Mouse (Mus musculus): ENCODE data around the gene Ehbp1. TPM values are rescaled to one million over a fixed set of nuclear protein-coding genes. Genes with fewer than 3 reads are reported as not detected.

Ehbp1 gene
- polyA plus RNA-seq, 1 experiment from 2014 or later = 9.8 TPM

DNA sequence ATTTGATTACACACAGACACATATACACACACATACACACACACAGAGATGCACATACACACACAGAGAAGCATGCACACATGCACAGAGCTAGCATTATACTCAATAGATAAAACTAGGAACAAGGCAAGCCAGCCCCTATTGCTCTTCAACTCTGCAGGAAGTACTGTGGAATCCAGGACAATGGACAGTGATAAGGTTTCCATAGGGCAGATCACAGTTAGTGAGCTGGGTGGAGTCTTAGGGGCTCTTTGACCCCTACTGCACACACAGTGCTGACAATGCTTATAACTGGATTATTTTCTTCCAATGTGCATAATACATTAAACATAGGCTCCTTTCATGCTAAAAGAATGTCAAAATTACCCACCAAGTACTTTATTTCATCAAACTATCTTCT is 75.1 kb downstream of the Ehbp1 start:
- Histone ChIP-seq H3K9ac (ENCODE audit: low read depth, low read length) (no peak overlapping the region), H3K4me3 (ENCODE audit: low read length) (no peak overlapping the region), H3K9me3 (ENCODE audit: control insufficient read depth, low read length) (no peaks in the 10 kb centered on the region), H3K4me1 (ENCODE audit: control insufficient read depth, insufficient read depth, low read length) (no peaks in the 10 kb centered on the region), H3K36me3 (ENCODE audit: control insufficient read depth, insufficient read depth, low read length) (no peaks in the 10 kb centered on the region), H3K27ac (ENCODE audit: low read depth, low read length) (no peak overlapping the region), H3K27me3 (ENCODE audit: control insufficient read depth, insufficient read depth, low read length) (no peaks in the 10 kb centered on the region), H3K4me2 (replicated peaks; ENCODE audit: low read depth, low read length) (no peak overlapping the region)
- ATAC-seq (ENCODE audit: low FRiP score, low TSS enrichment) = no peak

DNA sequence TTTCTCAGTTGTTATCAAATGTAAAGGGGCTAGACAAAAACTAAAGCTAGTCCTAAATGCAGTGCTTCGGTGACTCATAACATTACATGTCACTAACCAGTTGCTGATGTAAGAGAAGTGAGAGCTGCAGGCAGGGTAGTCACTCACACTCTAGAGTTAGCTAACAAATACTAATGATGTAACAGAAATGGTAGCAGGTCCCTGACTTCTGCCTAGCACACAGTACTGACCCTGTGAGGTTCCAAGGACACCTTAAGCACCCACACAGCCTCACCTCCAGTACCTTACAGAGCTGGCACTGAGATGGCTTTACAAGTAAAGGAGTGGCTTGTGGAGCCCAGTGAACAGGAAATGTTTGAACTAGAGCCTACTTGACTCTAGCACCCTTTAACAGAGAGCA is 86.7 kb downstream of the Ehbp1 start:
- Histone ChIP-seq H3K36me3 (ENCODE audit: control insufficient read depth, insufficient read depth, low read length) (no peaks in the 10 kb centered on the region), H3K9me3 (ENCODE audit: control insufficient read depth, low read length) (no peaks in the 10 kb centered on the region), H3K9ac (ENCODE audit: low read depth, low read length) (no peak overlapping the region), H3K27me3 (ENCODE audit: control insufficient read depth, insufficient read depth, low read length) (no peaks in the 10 kb centered on the region), H3K4me3 (ENCODE audit: low read length) (no peak overlapping the region), H3K4me2 (replicated peaks; ENCODE audit: low read depth, low read length) (no peak overlapping the region), H3K4me1 (ENCODE audit: control insufficient read depth, insufficient read depth, low read length) (no peaks in the 10 kb centered on the region), H3K27ac (ENCODE audit: low read depth, low read length) (no peak overlapping the region)
- ATAC-seq (ENCODE audit: low FRiP score, low TSS enrichment) = no peak
- 96% methylated on average over 1 of the region's 1 CpGs for WGBS

DNA sequence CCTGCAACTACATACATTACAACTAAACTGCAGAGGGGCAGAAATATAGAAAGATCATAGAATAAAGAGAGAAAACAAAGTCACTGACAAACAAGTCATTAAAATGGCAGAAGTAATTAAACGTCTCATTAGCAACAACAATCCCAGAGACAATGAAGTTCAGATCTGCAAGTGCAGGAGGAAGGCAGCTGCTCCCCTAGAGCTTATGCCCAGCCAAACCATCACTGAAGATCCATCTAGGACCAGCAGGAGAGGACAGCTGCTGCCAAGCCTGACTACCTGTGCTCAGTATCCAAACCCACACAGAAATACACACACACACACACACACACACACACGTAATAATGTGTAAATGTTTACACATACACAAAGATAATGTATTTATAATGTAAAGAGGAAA is 92.7 kb downstream of the Ehbp1 start:
- H3K27me3 ChIP-seq (ENCODE audit: control insufficient read depth, insufficient read depth, low read length) = no peaks in the 10 kb centered on the region
- no peak overlapping the region for H3K4me3 ChIP-seq (ENCODE audit: low read length)
- no peak overlapping the region for H3K9ac ChIP-seq (ENCODE audit: low read depth, low read length)
- no peaks in the 10 kb centered on the region for H3K9me3 ChIP-seq (ENCODE audit: control insufficient read depth, low read length)
- H3K36me3 ChIP-seq (ENCODE audit: control insufficient read depth, insufficient read depth, low read length) = no peaks in the 10 kb centered on the region
- H3K4me1 ChIP-seq (ENCODE audit: control insufficient read depth, insufficient read depth, low read length) = no peaks in the 10 kb centered on the region
- WGBS = 80% methylated on average over 2 of the region's 2 CpGs
- no peak overlapping the region for H3K27ac ChIP-seq (ENCODE audit: low read depth, low read length)
- H3K4me2 ChIP-seq (replicated peaks; ENCODE audit: low read depth, low read length) = no peak overlapping the region
- ATAC-seq (ENCODE audit: low FRiP score, low TSS enrichment) = no peak

DNA sequence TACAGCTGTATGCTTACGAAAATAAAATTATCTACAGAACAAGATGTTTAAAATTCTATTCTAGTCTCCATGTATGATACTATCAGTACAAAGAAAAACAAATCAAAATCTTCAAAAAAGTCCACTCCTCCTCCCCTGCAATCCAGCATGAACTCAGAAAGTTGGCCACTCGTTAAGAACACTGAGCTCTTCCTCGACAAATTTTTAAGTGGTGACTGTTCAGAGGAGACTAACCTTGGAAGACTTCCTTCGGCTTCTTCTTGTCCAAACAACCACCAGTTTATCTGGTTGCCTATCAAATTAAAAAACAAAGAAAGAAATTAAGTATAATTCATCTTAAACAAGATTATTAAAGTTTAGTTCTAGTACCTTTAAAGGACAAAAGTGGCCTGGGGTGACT is 94.4 kb downstream of the Ehbp1 start:
- no peaks in the 10 kb centered on the region for H3K9me3 ChIP-seq (ENCODE audit: control insufficient read depth, low read length)
- 71% methylated on average over 4 of the region's 4 CpGs for WGBS
- H3K4me2 ChIP-seq (replicated peaks; ENCODE audit: low read depth, low read length) = no peak overlapping the region
- no peaks in the 10 kb centered on the region for H3K4me1 ChIP-seq (ENCODE audit: control insufficient read depth, insufficient read depth, low read length)
- no peak overlapping the region for H3K9ac ChIP-seq (ENCODE audit: low read depth, low read length)
- no peak overlapping the region for H3K27ac ChIP-seq (ENCODE audit: low read depth, low read length)
- no peaks in the 10 kb centered on the region for H3K27me3 ChIP-seq (ENCODE audit: control insufficient read depth, insufficient read depth, low read length)
- ATAC-seq (ENCODE audit: low FRiP score, low TSS enrichment) = no peak
- no peaks in the 10 kb centered on the region for H3K36me3 ChIP-seq (ENCODE audit: control insufficient read depth, insufficient read depth, low read length)
- H3K4me3 ChIP-seq (ENCODE audit: low read length) = no peak overlapping the region

DNA sequence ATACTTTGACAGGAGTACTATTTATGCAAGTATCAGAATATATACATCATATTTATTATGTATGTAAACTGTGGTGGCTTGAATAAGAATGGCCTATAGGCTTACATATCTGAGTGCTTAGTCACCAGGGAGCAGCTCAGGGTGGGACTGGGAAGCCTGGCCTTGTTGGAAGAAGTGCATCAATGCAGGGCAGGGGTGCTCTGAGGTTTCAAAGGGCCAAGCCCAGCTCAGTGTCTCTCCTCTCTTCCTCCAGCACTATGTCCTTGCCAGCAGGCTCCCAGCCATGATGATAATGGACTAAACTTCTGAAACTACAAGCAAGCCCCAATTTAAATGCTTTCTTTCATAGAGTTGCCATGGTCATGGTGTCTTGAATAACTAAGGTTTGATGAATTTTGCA is 95.0 kb downstream of the Ehbp1 start:
- Histone ChIP-seq H3K36me3 (ENCODE audit: control insufficient read depth, insufficient read depth, low read length) (no peaks in the 10 kb centered on the region), H3K27me3 (ENCODE audit: control insufficient read depth, insufficient read depth, low read length) (no peaks in the 10 kb centered on the region), H3K27ac (ENCODE audit: low read depth, low read length) (no peak overlapping the region), H3K9me3 (ENCODE audit: control insufficient read depth, low read length) (no peaks in the 10 kb centered on the region), H3K4me2 (replicated peaks; ENCODE audit: low read depth, low read length) (no peak overlapping the region), H3K4me1 (ENCODE audit: control insufficient read depth, insufficient read depth, low read length) (no peaks in the 10 kb centered on the region), H3K9ac (ENCODE audit: low read depth, low read length) (no peak overlapping the region), H3K4me3 (ENCODE audit: low read length) (no peak overlapping the region)
- no peak for ATAC-seq (ENCODE audit: low FRiP score, low TSS enrichment)

DNA sequence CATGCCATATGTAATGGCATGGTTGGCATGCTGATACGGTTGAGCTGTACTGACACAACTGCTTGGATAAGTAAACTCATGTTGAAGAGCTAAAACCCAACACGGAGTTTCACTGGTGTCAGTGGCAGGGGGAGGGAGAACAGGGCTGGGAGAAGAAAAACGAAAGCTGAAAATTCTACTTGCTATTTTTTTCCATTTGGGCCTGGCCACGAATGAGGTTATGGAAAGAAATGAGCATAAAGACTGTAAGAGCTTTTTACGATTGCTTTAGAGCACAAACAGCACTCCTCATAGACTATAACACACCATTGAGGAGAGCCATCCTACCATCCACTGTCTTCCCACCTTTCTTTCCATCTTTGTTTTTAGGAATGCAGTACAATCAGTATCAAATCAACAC is 106.5 kb downstream of the Ehbp1 start:
- no peak overlapping the region for H3K4me3 ChIP-seq (ENCODE audit: low read length)
- no peaks in the 10 kb centered on the region for H3K9me3 ChIP-seq (ENCODE audit: control insufficient read depth, low read length)
- H3K27ac ChIP-seq (ENCODE audit: low read depth, low read length) = no peak overlapping the region
- no peak overlapping the region for H3K9ac ChIP-seq (ENCODE audit: low read depth, low read length)
- WGBS = 89% methylated on average over 5 of the region's 5 CpGs
- 0 out of 2 replicates have a peak, but pooled peaks cover 2% of the 10 kb centered on the region for H3K4me1 ChIP-seq (ENCODE audit: control insufficient read depth, insufficient read depth, low read length)
- H3K27me3 ChIP-seq (ENCODE audit: control insufficient read depth, insufficient read depth, low read length) = no peaks in the 10 kb centered on the region
- ATAC-seq (ENCODE audit: low FRiP score, low TSS enrichment) = no peak
- H3K36me3 ChIP-seq (ENCODE audit: control insufficient read depth, insufficient read depth, low read length) = no peaks in the 10 kb centered on the region; the same call in 1 of the 2 replicates
- H3K4me2 ChIP-seq (replicated peaks; ENCODE audit: low read depth, low read length) = no peak overlapping the region

DNA sequence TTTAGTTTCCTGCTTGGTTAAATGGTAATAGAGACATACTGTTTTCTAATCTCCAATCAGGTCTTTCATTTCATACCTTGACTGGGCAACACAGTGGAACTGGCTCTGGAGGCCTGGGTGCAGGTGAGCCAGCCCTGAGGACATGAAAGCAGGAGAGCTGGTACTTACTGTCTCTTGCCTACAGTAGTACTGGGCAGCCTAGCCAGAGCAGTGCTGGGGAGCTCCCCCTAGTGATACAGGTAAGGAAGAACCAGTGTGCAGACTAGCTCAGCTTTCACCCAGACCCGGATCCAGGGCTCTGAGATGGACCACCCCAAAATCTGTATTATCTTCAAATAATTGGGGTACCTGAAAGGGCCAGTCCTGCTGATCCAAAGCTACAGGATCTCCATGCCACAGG is 107.4 kb downstream of the Ehbp1 start:
- no peak overlapping the region for H3K9ac ChIP-seq (ENCODE audit: low read depth, low read length)
- H3K4me1 ChIP-seq (ENCODE audit: control insufficient read depth, insufficient read depth, low read length) = 0 out of 2 replicates have a peak, but pooled peaks cover 2% of the 10 kb centered on the region
- WGBS = 44% methylated on average over 1 of the region's 1 CpGs
- no peaks in the 10 kb centered on the region for H3K27me3 ChIP-seq (ENCODE audit: control insufficient read depth, insufficient read depth, low read length)
- no peak overlapping the region for H3K4me2 ChIP-seq (replicated peaks; ENCODE audit: low read depth, low read length)
- no peak overlapping the region for H3K27ac ChIP-seq (ENCODE audit: low read depth, low read length)
- H3K36me3 ChIP-seq (ENCODE audit: control insufficient read depth, insufficient read depth, low read length) = no peaks in the 10 kb centered on the region; the same call in 1 of the 2 replicates
- no peak overlapping the region for H3K4me3 ChIP-seq (ENCODE audit: low read length)
- no peaks in the 10 kb centered on the region for H3K9me3 ChIP-seq (ENCODE audit: control insufficient read depth, low read length)
- no peak for ATAC-seq (ENCODE audit: low FRiP score, low TSS enrichment)

DNA sequence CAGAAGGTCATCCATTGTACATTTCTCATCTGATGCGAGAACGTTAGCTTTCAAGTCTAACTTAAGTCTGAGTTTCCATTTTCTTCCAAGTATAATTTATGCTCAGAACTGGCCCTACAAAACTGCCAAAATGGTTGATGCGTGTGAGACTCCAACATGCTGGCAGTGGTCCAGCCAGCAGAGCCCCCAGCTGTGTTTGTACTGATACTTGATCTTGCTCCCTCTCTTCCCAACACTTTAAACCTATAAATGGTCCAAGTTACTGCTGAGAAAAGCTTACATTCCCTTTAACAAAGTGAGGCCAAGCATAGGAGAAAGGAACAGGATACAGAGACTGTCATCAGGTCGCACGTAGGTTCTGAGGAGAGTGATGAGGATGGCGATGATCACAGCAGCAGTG is 111.2 kb downstream of the Ehbp1 start:
- ATAC-seq (ENCODE audit: low FRiP score, low TSS enrichment) = peak; percentile 88
- no peak overlapping the region for H3K27ac ChIP-seq (ENCODE audit: low read depth, low read length)
- 34% methylated on average over 6 of the region's 6 CpGs for WGBS
- no peak overlapping the region for H3K4me2 ChIP-seq (replicated peaks; ENCODE audit: low read depth, low read length)
- no peak overlapping the region for H3K4me3 ChIP-seq (ENCODE audit: low read length)
- no peak overlapping the region for H3K9ac ChIP-seq (ENCODE audit: low read depth, low read length)
- H3K4me1 ChIP-seq (ENCODE audit: control insufficient read depth, insufficient read depth, low read length) = 0 out of 2 replicates have a peak, but pooled peaks cover 2% of the 10 kb centered on the region
- H3K9me3 ChIP-seq (ENCODE audit: control insufficient read depth, low read length) = no peaks in the 10 kb centered on the region
- no peaks in the 10 kb centered on the region for H3K27me3 ChIP-seq (ENCODE audit: control insufficient read depth, insufficient read depth, low read length)
- no peaks in the 10 kb centered on the region for H3K36me3 ChIP-seq (ENCODE audit: control insufficient read depth, insufficient read depth, low read length)

DNA sequence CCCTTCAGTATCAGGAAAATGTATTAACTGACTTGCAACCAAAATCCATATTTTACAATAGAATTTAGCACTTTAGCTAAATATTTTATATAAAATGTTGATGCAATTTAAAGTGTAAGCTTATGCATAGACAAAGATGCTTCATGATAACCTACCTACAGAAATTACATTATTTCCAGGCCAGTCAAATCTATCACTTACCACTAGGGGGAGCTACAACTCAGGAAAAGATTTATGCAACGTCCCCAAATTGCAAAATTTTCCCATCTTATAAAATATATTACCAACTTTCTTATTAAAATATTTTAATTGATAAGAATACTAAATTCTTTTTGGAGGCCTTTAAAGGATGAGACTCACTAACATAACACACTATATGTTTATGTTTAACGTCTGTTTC is 116.5 kb downstream of the Ehbp1 start:
- ATAC-seq (ENCODE audit: low FRiP score, low TSS enrichment) = no peak
- 48% methylated on average over 2 of the region's 2 CpGs for WGBS

DNA sequence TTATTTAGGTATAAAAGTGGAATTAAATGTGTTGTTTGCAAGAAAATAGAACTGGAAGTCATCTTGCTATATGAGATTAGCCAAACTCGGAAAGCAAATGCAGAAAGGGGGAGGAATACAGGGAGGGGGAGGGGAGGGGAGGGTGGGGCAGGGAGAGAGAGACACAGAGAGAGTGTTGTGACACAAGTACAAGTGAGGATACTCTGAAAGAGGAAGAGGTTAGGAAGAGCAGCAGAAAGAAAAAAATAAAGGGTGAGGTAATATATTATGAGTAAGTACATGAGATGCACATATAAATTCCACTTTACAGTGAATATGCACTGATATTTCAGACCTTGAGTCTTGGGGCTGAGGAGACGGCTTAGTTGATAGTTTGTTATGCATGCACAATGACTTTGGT is 123.9 kb downstream of the Ehbp1 start:
- 91% methylated on average over 2 of the region's 2 CpGs for WGBS
- Histone ChIP-seq H3K9ac (ENCODE audit: low read depth, low read length) (no peak overlapping the region), H3K27ac (ENCODE audit: low read depth, low read length) (no peak overlapping the region), H3K9me3 (ENCODE audit: control insufficient read depth, low read length) (no peaks in the 10 kb centered on the region), H3K4me3 (ENCODE audit: low read length) (no peak overlapping the region), H3K36me3 (ENCODE audit: control insufficient read depth, insufficient read depth, low read length) (no peaks in the 10 kb centered on the region), H3K27me3 (ENCODE audit: control insufficient read depth, insufficient read depth, low read length) (no peaks in the 10 kb centered on the region), H3K4me2 (replicated peaks; ENCODE audit: low read depth, low read length) (no peak overlapping the region), H3K4me1 (ENCODE audit: control insufficient read depth, insufficient read depth, low read length) (no peaks in the 10 kb centered on the region)
- ATAC-seq (ENCODE audit: low FRiP score, low TSS enrichment) = no peak

More for the DNA sequence above, 116.5 kb downstream of the Ehbp1 start:
- no peaks in the 10 kb centered on the region for H3K9me3 ChIP-seq (ENCODE audit: control insufficient read depth, low read length)
- no peaks in the 10 kb centered on the region for H3K36me3 ChIP-seq (ENCODE audit: control insufficient read depth, insufficient read depth, low read length)
- H3K27ac ChIP-seq (ENCODE audit: low read depth, low read length) = no peak overlapping the region
- no peaks in the 10 kb centered on the region for H3K27me3 ChIP-seq (ENCODE audit: control insufficient read depth, insufficient read depth, low read length)
- H3K4me2 ChIP-seq (replicated peaks; ENCODE audit: low read depth, low read length) = no peak overlapping the region
- H3K4me3 ChIP-seq (ENCODE audit: low read length) = no peak overlapping the region
- no peaks in the 10 kb centered on the region for H3K4me1 ChIP-seq (ENCODE audit: control insufficient read depth, insufficient read depth, low read length)
- H3K9ac ChIP-seq (ENCODE audit: low read depth, low read length) = no peak overlapping the region
